Mouse (Mus musculus): ENCODE results near the gene Begain. TPM values are rescaled to one million over a fixed set of nuclear protein-coding genes. Genes with fewer than 3 reads are reported as not detected.

Begain gene
- total RNA-seq, 2 experiments from 2014 or later: 132 to 149 TPM

DNA sequence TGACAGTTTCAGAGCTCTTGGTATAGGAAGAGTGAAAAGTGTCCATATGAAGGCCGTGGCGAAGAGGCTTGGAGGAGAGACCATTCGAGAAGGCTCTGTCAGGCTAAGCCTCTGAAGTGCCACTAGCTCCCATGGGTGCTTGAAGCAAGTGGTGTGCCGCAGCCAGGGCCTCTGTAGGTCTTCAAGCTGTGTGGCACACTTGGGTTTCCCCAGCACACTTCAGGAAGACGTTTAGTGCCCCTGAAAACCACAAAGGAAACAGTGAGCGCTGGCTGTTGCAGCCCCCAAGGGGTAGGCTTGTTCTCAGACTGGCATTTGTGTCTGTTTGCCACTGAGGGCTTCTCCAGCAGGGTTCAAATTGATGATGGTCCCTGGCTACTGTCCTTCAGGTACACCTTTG is 84.5 kb downstream of the Begain start:
- DNase-seq (ENCODE audit: extremely low spot score in 1 of 2, low spot score in 1 of 2): no peak

DNA sequence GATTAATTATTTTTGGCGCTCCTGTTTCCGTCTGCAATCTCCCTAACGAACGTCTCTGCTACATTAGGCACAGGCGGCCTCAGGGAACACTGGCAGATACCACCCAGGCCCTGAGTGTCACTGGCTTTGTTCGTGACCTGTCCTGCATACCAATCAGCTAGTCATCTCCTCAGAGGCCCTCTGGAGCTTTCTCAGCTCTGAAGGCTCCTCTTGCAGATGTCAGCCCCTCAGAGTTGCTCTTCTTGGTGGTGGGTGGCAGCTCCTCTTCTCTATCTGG is 85.4 kb downstream of the Begain start:
- DNase-seq (ENCODE audit: extremely low spot score in 1 of 2, low spot score in 1 of 2): no peak

Other genes starting within 250 kb of the Begain start
- 10 to 100 TPM; 18.4 to 22.1 TPM for gene Slc25a29, start 232.3 kb downstream of the Begain start, total RNA-seq (2021)
- 10 to 100 TPM in 1 of 2 experiments, 1 to 10 TPM in 1; 10.0 to 12.0 TPM for gene Slc25a47, start 232.2 kb downstream of the Begain start, total RNA-seq (2021)
- 10 to 100 TPM; 11.6 to 12.0 TPM for gene Wdr25, start 174.6 kb downstream of the Begain start, total RNA-seq (2021)
- gene Wars, start 174.0 kb downstream of the Begain start, total RNA-seq (2021): 10 to 100 TPM; 83.6 to 86.7 TPM